Mouse (Mus musculus): ENCODE results near the gene Aatk.

Gene Aatk

DNA sequence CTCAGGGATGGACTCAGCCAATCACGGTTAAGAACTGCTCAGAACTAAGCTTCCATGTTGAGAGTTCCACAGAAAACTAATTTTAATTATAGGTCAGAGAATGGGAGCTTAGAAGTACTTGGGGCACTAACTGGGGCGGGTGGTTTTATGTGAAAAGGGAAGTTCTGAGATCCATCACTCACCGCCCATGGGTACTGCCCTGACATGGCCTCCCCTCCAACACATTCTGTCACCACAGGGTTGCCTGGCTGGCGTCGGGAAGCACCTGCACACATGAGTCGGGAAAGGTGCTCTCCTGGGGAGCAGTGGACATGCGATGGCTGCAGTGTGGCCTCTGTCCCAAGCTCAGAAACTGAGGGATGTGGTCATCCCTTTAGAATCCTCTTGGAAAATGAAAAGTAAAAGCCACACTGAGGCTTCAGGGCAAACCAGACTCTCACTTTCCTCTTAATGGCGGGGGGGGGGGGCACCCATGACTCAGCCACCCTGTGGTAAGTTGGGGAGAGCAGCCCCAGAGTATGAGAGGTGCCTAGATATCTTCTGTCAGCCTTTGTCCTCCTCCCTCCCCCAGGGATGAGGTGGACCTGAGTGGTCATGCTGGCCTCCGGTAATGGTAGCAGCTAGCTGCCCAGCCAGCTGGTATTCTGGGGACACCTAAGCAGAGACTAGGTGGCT, 60.1 kb downstream of the Aatk start:
- DNase-seq, result no peak

DNA sequence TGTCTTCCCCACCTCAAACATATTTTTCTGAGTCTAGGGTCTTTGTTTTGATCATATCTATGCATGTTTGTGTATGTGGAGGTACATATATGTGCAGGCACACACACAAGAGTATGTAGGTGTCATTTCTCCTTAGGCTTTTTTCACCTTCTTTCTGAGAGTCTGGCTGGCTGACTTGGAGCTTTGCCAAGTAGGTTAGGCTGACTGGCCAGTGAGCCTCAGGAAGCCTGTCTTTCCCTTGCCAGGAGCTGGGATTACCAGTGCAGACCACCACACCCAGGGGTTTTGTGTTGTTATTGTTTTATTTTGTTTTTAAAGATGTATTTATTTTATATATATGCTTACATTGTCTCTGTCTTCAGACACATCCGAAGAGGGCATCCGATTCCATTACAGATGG, 63.8 kb downstream of the Aatk start:
- DNase-seq, result no peak

DNA sequence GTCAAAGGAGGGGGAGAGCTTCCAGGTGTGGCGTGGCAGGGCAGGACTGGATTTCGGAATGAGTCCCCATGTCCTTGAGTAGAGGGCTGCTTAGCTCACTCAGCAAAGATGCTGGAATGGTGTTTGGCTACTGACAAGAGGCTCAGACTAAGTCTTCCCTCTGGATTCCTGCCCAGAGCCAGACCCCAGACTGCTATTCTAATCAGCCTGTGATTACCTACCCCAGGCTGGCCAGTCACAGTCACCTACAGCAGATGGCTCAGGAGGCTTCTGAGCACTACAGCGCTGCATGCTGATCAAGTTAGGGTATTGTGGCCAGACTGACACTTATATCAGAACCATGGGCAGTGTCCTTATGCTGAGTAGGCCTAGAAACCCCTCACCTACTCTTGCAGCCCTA, 64.7 kb downstream of the Aatk start:
- no peak for DNase-seq

DNA sequence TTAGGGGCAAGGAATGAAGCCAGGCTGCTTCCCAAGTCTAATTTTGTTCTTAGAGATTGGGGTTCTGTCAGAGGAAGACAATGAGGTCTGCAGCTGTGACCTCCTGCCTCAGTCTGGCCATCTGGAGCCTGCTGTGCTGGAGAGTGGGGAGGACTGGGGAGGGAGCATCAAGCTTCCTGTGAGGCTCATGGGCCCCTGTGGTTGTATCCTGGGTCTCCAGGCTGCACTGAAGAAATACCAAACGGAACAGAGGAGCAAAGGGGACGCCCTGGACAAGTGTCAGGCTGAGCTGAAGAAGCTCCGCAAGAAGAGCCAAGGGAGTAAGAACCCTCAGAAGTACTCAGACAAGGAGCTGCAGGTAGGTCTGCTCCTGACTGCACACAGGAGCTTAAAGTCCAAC, 65.2 kb downstream of the Aatk start:
- no peak for DNase-seq

DNA sequence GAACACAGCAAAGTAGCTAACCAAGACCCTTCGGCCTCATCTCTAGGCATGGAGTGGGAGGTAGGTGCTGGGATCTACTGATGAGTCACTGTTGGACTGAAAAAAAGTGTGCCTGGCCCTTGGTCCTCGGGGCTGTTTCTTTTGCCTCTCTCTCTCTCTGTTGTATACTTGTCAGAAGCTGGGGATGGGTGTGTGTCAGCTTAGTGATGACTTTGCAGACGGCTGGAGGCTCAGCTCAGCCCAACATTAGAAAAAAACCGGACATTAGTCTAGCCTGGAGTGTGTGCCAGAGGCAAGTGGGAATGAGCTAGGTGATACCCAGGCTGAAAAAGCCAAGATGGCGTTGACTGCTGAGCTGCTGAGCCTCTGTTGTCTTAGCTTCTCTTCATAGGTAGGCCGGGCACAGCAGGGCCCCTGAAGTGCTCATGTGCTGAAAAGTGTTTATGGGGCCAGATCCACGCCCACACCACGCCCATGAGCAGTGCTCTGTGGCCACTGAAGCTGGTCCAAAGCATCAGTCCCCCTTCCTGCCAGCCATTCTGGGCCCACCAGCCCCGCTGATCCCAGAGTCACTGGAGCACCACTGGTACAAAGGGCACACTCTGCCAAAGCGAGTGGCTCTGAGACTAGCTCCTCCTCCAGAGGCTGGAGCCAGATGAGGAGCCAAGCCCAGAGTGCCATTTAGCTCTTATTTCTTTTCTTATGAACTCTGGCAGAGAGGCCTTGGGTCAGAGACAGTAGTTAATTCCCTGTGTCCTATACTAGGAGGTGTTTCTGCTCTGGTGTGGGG, 67.2 kb downstream of the Aatk start:
- DNase-seq, result no peak

DNA sequence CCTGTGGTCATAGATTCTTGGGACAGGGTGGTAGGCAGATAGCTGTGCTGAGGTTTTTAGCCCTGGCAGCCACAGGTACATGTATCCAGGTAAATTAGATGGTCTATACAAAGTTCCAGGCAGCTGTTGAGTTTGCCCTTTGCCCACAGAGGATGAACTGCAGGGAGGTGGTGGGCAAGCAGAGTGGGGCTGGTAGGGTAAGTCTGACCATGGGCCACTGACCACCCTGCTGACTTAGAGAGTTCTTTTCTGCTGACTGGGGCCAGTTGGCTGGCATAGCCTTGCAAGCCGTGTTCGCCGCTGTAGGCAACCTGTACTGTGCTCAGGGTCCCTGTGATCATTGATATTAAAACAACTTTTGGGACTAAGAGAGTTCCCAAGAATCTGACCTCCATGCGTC, 68.3 kb downstream of the Aatk start:
- DNase-seq, result no peak

DNA sequence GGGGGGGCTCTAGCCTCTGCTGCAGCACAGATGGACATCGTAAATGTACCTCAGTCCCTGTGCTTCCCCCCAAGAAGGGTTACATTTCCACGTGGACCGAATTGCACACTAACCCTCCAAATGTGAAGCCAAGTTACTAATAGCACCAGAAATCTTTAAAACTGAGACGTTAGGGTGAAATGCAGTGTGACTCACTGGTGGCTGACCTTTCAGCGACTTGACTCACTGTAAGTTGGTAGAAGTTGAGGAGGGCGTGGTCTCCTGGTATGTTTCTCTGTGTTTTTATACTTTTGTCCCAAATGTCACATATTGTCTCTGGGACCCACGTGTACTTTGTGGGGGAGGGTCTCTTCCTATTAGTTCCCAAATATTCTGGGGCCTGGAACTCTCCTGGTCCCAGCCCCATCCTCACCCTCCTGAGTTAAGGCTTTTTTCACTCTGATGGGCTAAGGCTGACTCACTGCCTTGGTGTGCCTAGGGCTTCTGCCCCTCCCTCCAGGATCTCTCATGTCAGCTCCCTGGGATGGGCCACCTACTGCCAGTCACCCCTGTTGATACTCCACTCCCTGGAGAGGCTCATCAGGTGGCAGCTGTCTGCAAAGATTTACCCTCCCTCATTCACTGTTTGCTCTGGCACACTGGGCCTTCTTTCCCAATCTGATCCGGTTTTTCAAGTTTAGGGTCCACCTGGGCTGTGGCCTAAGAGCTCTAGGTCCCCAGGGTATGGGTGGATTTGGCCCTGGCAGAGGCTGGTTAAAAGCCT, 71.0 kb downstream of the Aatk start:
- no peak for DNase-seq

DNA sequence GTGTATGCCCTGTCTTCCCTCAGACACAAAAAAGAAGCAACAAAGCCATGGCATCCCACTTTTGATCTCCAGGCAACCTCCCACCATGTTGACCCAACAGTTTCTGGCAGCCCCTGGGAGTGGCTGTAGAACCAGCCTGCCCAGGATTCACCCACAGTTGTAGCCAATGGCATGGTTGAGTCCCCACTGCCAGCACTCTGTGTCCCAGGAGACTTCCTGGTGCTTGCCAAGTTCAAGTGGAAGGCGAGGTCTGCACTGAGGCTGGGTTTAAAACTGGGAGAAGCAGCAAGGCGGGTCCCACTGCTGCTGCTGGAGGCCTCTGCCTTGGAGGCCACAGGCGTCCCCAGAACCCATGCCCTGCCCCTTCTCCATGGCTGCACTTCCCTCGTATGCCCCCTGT, 73.2 kb downstream of the Aatk start:
- no peak for DNase-seq

DNA sequence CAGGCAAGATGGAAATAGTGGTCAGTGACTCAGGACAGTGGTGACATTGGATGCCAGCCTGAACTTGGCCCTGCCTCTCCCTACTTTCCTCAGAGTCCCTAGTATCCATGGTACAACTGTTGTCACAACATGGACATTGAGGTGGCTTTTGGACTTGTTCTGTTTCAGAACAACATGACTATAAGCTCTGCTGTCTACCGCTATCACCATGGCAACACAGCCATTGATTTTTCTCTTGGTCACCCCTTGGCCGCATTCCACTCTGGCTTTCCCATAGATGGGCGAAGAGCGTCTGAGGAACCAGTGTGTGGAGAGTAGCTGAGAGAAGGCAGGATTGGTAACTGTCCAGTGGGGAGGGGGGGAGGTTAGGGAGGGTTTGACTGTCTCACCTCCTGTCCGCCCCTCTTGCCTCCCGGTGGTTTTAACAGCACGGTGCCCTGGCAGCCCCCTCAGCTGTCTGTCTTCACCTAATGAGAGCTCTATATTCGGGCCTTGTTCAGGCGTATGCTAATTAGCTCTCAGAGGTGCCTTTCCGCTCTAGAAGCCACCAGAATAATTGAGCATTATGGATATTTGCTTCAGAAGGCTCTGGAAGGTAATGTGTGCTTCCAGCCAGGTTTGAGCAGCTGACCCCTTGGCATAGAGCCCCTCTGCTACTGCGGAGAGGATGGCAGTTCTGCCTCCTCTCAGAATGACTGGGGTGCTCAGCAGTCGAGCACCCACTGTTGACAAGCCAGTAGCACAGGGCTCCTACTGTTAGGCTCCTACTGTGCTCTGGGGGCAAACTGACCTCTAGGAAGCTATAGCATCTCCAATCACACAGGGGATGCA, 76.7 kb downstream of the Aatk start:
- DNase-seq, result no peak

DNA sequence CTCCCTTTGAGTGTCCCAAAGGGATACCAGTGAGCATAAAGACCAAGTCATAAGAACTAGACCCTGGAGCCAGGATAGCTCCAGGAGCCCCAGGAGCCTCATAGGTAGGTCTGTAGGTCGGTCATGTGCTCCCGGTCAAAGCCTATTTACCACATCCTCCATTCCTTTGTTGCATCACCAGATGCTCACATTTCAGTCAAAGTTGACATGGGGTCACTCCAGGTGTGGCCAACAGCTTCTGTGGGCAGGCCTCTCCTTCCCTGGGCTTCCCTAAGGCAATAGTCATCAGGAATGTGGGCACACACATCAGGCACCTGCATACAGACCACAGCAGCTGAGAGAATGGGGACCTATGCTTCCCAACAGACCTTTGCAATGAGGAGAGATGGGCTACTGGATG, 79.1 kb downstream of the Aatk start:
- DNase-seq, result no peak

DNA sequence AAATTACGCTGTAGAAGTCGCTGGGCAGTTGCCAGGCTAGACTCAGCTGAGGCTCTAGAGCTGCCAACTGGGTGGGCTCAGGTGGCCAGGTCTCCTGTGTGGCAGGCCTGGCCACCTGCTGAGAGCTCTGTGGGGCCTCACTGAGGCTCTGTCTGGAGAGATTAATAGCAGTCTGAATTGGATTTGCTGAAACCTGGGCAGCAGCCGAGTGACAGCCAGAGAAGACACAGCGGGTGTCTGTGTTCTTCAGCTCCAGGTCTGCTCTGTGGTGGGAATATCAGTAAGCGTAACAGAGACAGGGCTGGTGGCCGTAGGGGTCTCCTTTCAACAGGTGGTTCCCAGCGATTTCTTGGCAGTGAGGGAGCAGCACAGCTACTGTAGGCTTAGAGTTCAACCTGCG, 79.6 kb downstream of the Aatk start:
- no peak for DNase-seq

DNA sequence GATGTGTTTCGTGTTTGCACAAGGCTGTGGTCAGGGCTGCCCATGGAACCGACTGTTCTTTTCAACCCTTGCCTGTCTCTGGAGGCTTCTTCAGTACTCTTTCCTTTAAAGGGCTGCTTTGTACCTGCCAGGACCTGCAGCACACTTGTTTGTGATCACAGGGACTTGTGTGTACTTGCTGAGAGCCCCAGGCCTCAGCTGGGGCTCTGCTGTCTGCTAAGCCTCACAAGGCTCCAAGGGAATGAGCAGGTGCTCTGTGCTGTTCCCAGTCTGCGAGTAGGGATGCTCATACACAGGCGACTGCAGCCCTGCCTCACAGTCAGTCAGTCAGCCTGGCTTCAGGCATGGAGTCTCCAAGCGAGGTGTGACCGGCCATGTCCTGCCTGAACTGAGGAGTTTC, 80.7 kb downstream of the Aatk start:
- DNase-seq, result no peak

DNA sequence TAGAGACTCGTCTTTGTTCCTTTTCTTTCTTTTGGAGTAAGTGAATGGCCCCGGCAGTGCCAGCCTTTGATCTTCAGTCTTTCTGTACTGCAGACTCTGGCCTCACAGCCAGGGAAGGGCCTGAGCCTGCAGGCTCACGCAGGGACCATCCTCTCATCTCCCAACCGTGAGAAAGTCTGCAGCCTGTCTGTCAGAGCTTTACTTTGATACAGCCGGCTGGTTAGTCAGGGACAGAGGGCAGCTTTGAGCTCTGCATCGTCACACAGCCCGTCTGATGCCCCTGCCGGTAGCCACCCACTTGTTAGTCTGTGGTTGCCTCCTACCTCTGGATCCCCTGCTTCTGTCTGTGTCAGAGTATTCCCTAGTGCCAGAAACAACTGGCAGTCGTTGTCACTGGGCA, 81.9 kb downstream of the Aatk start:
- no peak for DNase-seq

DNA sequence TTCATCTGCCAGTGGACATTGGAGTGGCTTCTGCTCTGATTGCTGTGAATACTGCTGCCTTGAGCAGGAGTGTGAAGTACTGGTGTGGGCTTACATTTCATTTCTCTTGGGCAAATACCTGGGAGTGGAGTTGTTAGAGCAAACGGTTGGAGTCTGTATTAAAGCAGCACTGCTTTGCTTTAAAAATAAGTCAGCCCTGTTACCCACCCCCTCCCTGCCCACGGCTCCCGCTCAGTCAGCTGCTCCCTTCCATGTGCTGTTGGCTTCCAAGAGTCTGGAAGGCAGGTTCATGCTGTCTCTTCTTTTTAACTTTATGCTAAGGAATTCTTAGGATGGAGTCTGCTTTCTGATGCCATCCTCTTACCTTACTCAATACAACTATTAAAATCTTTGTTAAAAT, 85.5 kb downstream of the Aatk start:
- DNase-seq, result no peak

DNA sequence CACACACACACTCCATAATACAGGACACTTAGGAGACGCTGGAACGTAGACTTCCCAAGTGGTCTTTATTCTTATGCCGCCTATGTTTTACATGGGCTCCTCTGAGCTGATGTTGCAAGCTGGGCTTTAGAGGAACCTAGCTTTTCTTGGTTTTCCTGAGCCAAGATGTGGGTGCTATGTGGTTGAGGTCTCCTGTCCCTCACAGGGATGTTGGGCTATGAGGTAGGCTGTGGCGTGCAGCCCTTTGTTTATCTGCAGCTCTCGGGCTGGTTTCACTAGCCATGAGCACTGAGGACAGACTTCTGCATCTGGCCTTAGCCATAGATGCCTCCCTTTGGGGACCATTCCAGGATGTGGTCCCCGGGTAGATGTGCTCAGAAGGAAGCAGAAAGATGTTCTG, 86.3 kb downstream of the Aatk start:
- DNase-seq, result no peak

DNA sequence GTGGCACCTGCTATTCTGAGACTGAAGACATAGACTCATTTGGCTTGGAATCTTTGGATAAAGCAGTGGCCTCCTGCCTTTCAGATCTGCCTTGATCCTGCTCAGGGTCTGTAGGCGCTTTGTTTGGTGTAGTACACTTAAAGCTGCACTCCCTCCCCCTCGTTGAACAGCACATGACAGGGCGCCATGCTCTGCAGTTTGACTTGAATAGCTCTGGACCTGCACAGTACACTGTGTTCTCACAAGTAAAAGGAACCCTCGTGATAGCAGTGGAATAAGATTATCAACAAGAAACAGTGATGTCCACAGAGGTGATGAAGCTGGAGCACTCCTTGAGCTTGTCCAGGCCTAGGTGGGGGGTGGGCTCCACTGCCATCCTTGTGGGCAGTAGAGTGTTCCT, 87.3 kb downstream of the Aatk start:
- no peak for DNase-seq

DNA sequence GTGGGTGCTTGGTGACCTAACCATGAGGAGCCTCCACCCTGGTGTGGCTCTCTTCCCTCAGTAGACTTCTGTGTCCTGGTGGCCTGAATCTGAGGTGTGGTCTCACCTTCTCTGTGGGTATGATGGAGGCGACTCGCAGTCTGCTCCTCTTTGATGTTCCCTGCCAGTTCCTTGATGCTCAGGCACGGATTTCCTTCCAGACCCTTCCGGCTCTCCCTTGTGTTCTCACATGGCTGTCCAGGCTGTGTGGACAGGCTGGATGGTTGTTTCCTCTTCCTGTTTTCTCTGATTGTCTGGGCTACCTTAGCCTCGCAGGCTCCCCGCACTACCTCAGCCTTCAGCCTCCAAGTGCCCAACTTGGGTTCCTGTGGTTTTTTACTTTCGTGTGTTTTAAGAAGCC, 88.1 kb downstream of the Aatk start:
- no peak for DNase-seq

All from layer of hippocampus, adult 9-11 months (tissue).